Mouse (Mus musculus) embryonic facial prominence, embryonic 10.5 days (tissue): Measurements from ENCODE around the gene E4f1. TPM values are rescaled to one million over a fixed set of nuclear protein-coding genes. Genes with fewer than 3 reads are reported as not detected.
"Not testable (repeated sequence)": the region's sequence is repeated elsewhere in the genome, so short reads cannot be mapped to it uniquely, and the experiment has no call there.

Source experiments
- DNase-seq: peaks from one replicate; pipeline ENCODE4 v3.0.0-alpha.2; 2017; ENCODE audit warnings: low spot score
- H3K27ac ChIP-seq: fragments of 300-500 bp; sonication (generic); replicated peaks from 2 replicates; pipeline ENCODE4 v1.5.1; 2016; ENCODE audit warnings: mild to moderate bottlenecking
- H3K27me3 ChIP-seq: fragments of 300-500 bp; sonication (generic); replicated peaks from 2 replicates; pipeline ENCODE4 v1.6.1; 2016; ENCODE audit warnings: low read depth, mild to moderate bottlenecking; ENCODE audit not compliant: poor library complexity, severe bottlenecking
- H3K36me3 ChIP-seq: fragments of 300-500 bp; sonication (generic); replicated peaks from 2 replicates; pipeline ENCODE4 v1.6.1; 2016; ENCODE audit warnings: mild to moderate bottlenecking, moderate library complexity
- H3K4me1 ChIP-seq: fragments of 300-500 bp; sonication (generic); 2 replicates; pipeline ENCODE4 v1.6.1; 2016
- H3K4me3 ChIP-seq: fragments of 300-500 bp; sonication (generic); 2 replicates; pipeline ENCODE4 v1.5.1; 2016; ENCODE audit warnings: mild to moderate bottlenecking, moderate library complexity
- H3K9me3 ChIP-seq: fragments of 300-500 bp; sonication (generic); 2 replicates; pipeline ENCODE4 v1.6.1; 2016; ENCODE audit warnings: mild to moderate bottlenecking
- WGBS: fragments of 180-500 bp; shearing (Covaris S2); methylation state at CpG from one replicate; pipeline ENCODE4 v1.1.7; 2016; 5-methylcytosine and 5-hydroxymethylcytosine counted together
- polyA plus RNA-seq: library from polyadenylated mRNA; unstranded; fragments of >200 nt; fragmentation: Nextera tagmentation; extraction: Ambion mirVana; gene quantifications from 2 replicates; pipeline ENCODE4 v1.2.1, GENCODE M21; 2016

Gene E4f1
- polyA plus RNA-seq, 1 experiment from 2014 or later, result 35.5 TPM

- no peak overlapping the region for H3K4me3 ChIP-seq
- 89% methylated on average over 5 of the region's 5 CpGs for WGBS
Measured at GRCm38 (mm10) chr17:24468636-24469246, 1.4 kb downstream of the E4f1 start.

GRCm38 (mm10) chr17:24463374-24464133 lies 6.6 kb downstream of the E4f1 start:
- WGBS, result 63% methylated on average over 6 of the region's 6 CpGs
- H3K36me3 ChIP-seq, result no peaks in the 10 kb centered on the region
- DNase-seq, result no peak
- H3K27ac ChIP-seq, result no peak overlapping the region
- H3K4me1 ChIP-seq, result no peaks in the 10 kb centered on the region
- H3K27me3 ChIP-seq, result no peaks in the 10 kb centered on the region
- no peak overlapping the region for H3K4me3 ChIP-seq
- H3K9me3 ChIP-seq, result no peaks in the 10 kb centered on the region

More at GRCm38 (mm10) chr17:24468636-24469246, 1.4 kb downstream of the E4f1 start:
- H3K27me3 ChIP-seq, result no peaks in the 10 kb centered on the region
- peaks cover 31% of the 10 kb centered on the region for H3K4me1 ChIP-seq
- no peak for DNase-seq
- no peak overlapping the region for H3K27ac ChIP-seq
- peaks cover 19% of the 10 kb centered on the region for H3K36me3 ChIP-seq
- H3K9me3 ChIP-seq, result no peaks in the 10 kb centered on the region

GRCm38 (mm10) chr17:24462932-24463331 lies 7.2 kb downstream of the E4f1 start:
- H3K9me3 ChIP-seq, result no peaks in the 10 kb centered on the region
- H3K4me1 ChIP-seq, result no peaks in the 10 kb centered on the region
- no peak overlapping the region for H3K4me3 ChIP-seq
- DNase-seq, result no peak
- H3K27me3 ChIP-seq, result no peaks in the 10 kb centered on the region
- no peak overlapping the region for H3K27ac ChIP-seq
- WGBS, result 89% methylated on average over 1 of the region's 1 CpGs
- no peaks in the 10 kb centered on the region for H3K36me3 ChIP-seq

- WGBS, result 70% methylated on average over 2 of the region's 2 CpGs
- Histone ChIP-seq H3K4me3 (no peak overlapping the region), H3K27me3 (no peaks in the 10 kb centered on the region), H3K4me1 (no peaks in the 10 kb centered on the region), H3K36me3 (no peaks in the 10 kb centered on the region), H3K9me3 (no peaks in the 10 kb centered on the region), H3K27ac (no peak overlapping the region)
- DNase-seq, result no peak
Measured at GRCm38 (mm10) chr17:24461580-24461979, 8.5 kb downstream of the E4f1 start.

GRCm38 (mm10) chr17:24455523-24456206 lies 14.4 kb downstream of the E4f1 start:
- 54% methylated on average over 10 of the region's 10 CpGs for WGBS
- Histone ChIP-seq H3K4me1 (peaks cover 19% of the 10 kb centered on the region), H3K27ac (peak overlapping the region; percentile 96), H3K36me3 (peaks cover 11% of the 10 kb centered on the region), H3K4me3 (peak overlapping the region; percentile 90)
- H3K27me3 ChIP-seq, H3K9me3 ChIP-seq, DNase-seq: not testable (repeated sequence)

GRCm38 (mm10) chr17:24454756-24455522 lies 15.2 kb downstream of the E4f1 start:
- DNase-seq, result peak; percentile 99
- Histone ChIP-seq H3K4me1 (peaks cover 19% of the 10 kb centered on the region), H3K9me3 (no peaks in the 10 kb centered on the region), H3K27ac (peak overlapping the region; percentile 96), H3K36me3 (peaks cover 18% of the 10 kb centered on the region), H3K27me3 (no peaks in the 10 kb centered on the region), H3K4me3 (peak overlapping the region; percentile 90)
- under 1% methylated on average over 67 of the region's 67 CpGs for WGBS

- H3K4me1 ChIP-seq, result peaks cover 19% of the 10 kb centered on the region
- peaks cover 25% of the 10 kb centered on the region for H3K36me3 ChIP-seq
- DNase-seq, result no peak
- 8% methylated on average over 14 of the region's 14 CpGs for WGBS
- H3K27me3 ChIP-seq, result no peaks in the 10 kb centered on the region
- H3K27ac ChIP-seq, result peak overlapping the region; percentile 96
- peak overlapping the region; percentile 90 for H3K4me3 ChIP-seq
- H3K9me3 ChIP-seq, result no peaks in the 10 kb centered on the region
Measured at GRCm38 (mm10) chr17:24454218-24454755, 15.8 kb downstream of the E4f1 start.

GRCm38 (mm10) chr17:24453372-24453771 lies 16.7 kb downstream of the E4f1 start:
- Histone ChIP-seq H3K36me3 (peaks cover 34% of the 10 kb centered on the region), H3K4me3 (peak overlapping the region; percentile 90)

GRCm38 (mm10) chr17:24451220-24451619 lies 18.9 kb downstream of the E4f1 start:
- no peaks in the 10 kb centered on the region for H3K9me3 ChIP-seq
- no peaks in the 10 kb centered on the region for H3K27me3 ChIP-seq
- H3K27ac ChIP-seq, result no peak overlapping the region
- no peak overlapping the region for H3K4me3 ChIP-seq
- H3K36me3 ChIP-seq, result peaks cover 56% of the 10 kb centered on the region
- 95% methylated on average over 6 of the region's 6 CpGs for WGBS
- DNase-seq, result no peak
- peaks cover 19% of the 10 kb centered on the region for H3K4me1 ChIP-seq

More at GRCm38 (mm10) chr17:24453372-24453771, 16.7 kb downstream of the E4f1 start:
- no peaks in the 10 kb centered on the region for H3K27me3 ChIP-seq
- no peak overlapping the region for H3K27ac ChIP-seq
- 89% methylated on average over 2 of the region's 2 CpGs for WGBS
- DNase-seq, result no peak
- no peaks in the 10 kb centered on the region for H3K9me3 ChIP-seq
- peaks cover 19% of the 10 kb centered on the region for H3K4me1 ChIP-seq

- no peaks in the 10 kb centered on the region for H3K9me3 ChIP-seq
- no peak for DNase-seq
- H3K27ac ChIP-seq, result no peak overlapping the region
- H3K27me3 ChIP-seq, result no peaks in the 10 kb centered on the region
- peaks cover 73% of the 10 kb centered on the region for H3K36me3 ChIP-seq
- WGBS, result 96% methylated on average over 6 of the region's 6 CpGs
- no peak overlapping the region for H3K4me3 ChIP-seq
- H3K4me1 ChIP-seq, result peaks cover 14% of the 10 kb centered on the region
Measured at GRCm38 (mm10) chr17:24449507-24449906, 20.6 kb downstream of the E4f1 start.

GRCm38 (mm10) chr17:24446590-24446989 lies 23.5 kb downstream of the E4f1 start:
- 93% methylated on average over 8 of the region's 8 CpGs for WGBS
- Histone ChIP-seq H3K36me3 (peaks cover 100% of the 10 kb centered on the region), H3K4me1 (no peaks in the 10 kb centered on the region), H3K4me3 (no peak overlapping the region), H3K27ac (no peak overlapping the region), H3K27me3 (no peaks in the 10 kb centered on the region), H3K9me3 (no peaks in the 10 kb centered on the region)
- DNase-seq, result no peak

GRCm38 (mm10) chr17:24443409-24443808 lies 26.7 kb downstream of the E4f1 start:
- 91% methylated on average over 4 of the region's 4 CpGs for WGBS
- H3K27ac ChIP-seq, result no peak overlapping the region
- no peaks in the 10 kb centered on the region for H3K4me1 ChIP-seq
- DNase-seq, result no peak
- H3K27me3 ChIP-seq, result no peaks in the 10 kb centered on the region
- H3K36me3 ChIP-seq, result peaks cover 100% of the 10 kb centered on the region
- H3K4me3 ChIP-seq, result no peak overlapping the region
- no peaks in the 10 kb centered on the region for H3K9me3 ChIP-seq
